Comparison of ENCODE assay signal across 27 mouse cellular contexts in genomic region chr1:38852250-38852649, GRCm38 (mm10). TPM values are rescaled to one million over a fixed set of nuclear protein-coding genes. Genes with fewer than 3 reads are reported as not detected.
"Had no signal": no experiment of that assay in that cellular context is flagged by ENCODE, and none has a peak within 500 bp of the region (broad histone marks: within the 10 kb centered on the region; RNA-seq: fewer than 3 reads in every experiment).

No protein-coding gene starts in this region.

- H3K4me1 ChIP-seq: heart, embryonic 13.5 days; heart, embryonic 15.5 days; intestine, embryonic 15.5 days; limb, embryonic 13.5 days; limb, embryonic 15.5 days; liver, embryonic 12.5 days had no signal

- DNase-seq: gastrocnemius, adult 2 months; gastrocnemius, postnatal 10 days; gastrocnemius, postnatal 25 days; heart, adult 2 months; heart, postnatal 4 days; kidney, adult 18-20 months; kidney, adult 8-10 months; kidney, postnatal 10 days; kidney, postnatal 25 days; kidney, postnatal 4 days; layer of hippocampus, adult 9-11 months; layer of hippocampus, postnatal 36 days; left cerebral cortex, postnatal 4 days had no signal

- H3K4me2 ChIP-seq: heart, embryonic 11.5 days; heart, embryonic 13.5 days; heart, embryonic 15.5 days; hindbrain, embryonic 12.5 days; hindbrain, embryonic 14.5 days; intestine, embryonic 15.5 days; limb, embryonic 13.5 days; limb, embryonic 15.5 days; liver, embryonic 12.5 days had no signal

- H3K27me3 ChIP-seq: intestine, embryonic 15.5 days; limb, embryonic 13.5 days; limb, embryonic 15.5 days had no signal

- H3K4me3 ChIP-seq: gastrocnemius, adult 2 months; heart, adult 2 months; heart, embryonic 13.5 days; heart, embryonic 15.5 days; hindbrain, embryonic 10.5 days; hindbrain, embryonic 12.5 days; intestine, embryonic 15.5 days; limb, embryonic 13.5 days; limb, embryonic 15.5 days; liver, embryonic 12.5 days had no signal

- H3K9me3 ChIP-seq: heart, embryonic 13.5 days; heart, embryonic 15.5 days; hindbrain, embryonic 10.5 days; hindbrain, embryonic 12.5 days; intestine, embryonic 15.5 days; limb, embryonic 13.5 days; limb, embryonic 15.5 days; liver, embryonic 12.5 days had no signal

- H3K27ac ChIP-seq: gastrocnemius, adult 2 months; heart, adult 2 months; heart, embryonic 13.5 days; heart, embryonic 15.5 days; hindbrain, embryonic 10.5 days; hindbrain, embryonic 12.5 days; hindbrain, embryonic 14.5 days; intestine, embryonic 15.5 days; limb, embryonic 13.5 days; limb, embryonic 15.5 days; liver, embryonic 12.5 days had no signal

- H3K36me3 ChIP-seq: heart, embryonic 13.5 days; heart, embryonic 15.5 days; hindbrain, embryonic 10.5 days; hindbrain, embryonic 12.5 days; intestine, embryonic 15.5 days; limb, embryonic 13.5 days; limb, embryonic 15.5 days; liver, embryonic 12.5 days had no signal

- ATAC-seq: hindbrain, embryonic 16.5 days; inflammation-experienced regulatory T-cells, adult 6 months; intestine, embryonic 15.5 days; intestine, postnatal 0 days; liver, embryonic 12.5 days had no signal

- H3K9ac ChIP-seq: heart, embryonic 13.5 days; heart, embryonic 15.5 days; hindbrain, embryonic 12.5 days; hindbrain, embryonic 14.5 days; intestine, embryonic 15.5 days; limb, embryonic 13.5 days; limb, embryonic 15.5 days; liver, embryonic 12.5 days had no signal

RNA-seq across cellular contexts. Expression of gene Lonrf2, which starts 15.7 kb away (rescaled TPM):
- total RNA-seq: liver, adult 2 months had no signal
- polyA plus RNA-seq: inflammation-experienced regulatory T-cells, adult 6 months; liver, adult 2 months had no signal
